Mouse (Mus musculus): ENCODE measurements around the gene Cpne9.
"Not testable (repeated sequence)": the region's sequence is repeated elsewhere in the genome, so short reads cannot be mapped to it uniquely, and the experiment has no call there.

The Cpne9 gene

DNA sequence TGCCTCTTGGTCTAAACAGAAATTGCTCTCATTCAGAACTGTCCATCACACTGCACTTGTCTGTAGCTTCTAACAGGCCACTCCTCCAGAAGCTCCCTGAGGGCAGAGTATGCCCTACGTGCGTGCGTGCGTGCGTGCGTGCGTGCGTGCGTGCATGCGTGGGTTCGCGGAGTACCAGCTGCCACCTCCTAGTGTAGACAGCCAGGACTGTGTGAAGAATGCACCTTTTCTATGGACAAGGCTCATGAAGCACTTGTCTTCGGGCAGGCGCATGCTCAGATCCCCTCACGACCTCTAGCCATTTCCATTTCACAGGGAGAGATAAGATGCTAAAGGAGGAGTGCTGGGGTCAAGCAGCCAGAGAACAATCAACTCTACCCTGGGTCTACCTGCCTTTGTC lies 7.2 kb downstream of the Cpne9 start:
- no peak for DNase-seq (ENCODE audit: inconsistent ontology term)

DNA sequence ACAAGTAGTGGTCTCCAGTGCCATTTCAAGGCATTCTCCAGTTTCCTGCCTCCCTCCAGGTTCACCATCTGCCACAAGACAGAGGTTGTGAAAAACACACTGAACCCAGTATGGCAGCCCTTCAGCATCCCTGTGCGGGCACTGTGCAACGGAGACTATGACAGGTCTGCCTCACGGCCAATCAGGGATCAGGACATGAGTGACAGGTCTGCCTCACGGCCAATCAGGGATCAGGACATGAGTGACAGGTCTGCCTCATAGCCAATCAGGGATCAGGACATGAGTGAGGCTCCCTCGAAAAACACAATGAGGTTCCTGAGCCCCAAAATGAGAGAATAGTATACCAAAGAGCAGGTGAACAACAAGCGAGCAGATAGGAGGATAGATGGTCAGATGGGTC lies 8.2 kb downstream of the Cpne9 start:
- no peak for DNase-seq (ENCODE audit: inconsistent ontology term)

DNA sequence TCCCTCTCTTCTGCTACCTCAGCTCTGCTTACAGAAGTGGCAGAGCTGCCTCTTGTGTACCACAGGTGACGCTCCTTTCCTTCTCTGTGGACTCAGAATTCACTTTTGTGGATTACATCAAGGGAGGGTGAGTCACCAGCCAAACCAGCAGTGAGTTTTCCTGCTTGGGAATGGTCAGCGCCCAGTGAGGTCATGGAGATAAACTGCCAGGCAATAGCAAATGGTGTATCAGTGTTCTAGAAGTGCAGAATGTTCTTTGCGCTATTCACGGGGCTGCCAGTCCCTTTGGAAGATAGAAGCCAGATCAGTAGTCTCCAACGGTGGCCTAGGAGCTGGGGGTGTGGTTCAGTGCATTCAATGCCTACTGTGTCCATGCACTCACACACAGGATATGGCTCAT lies 10.8 kb downstream of the Cpne9 start:
- no peak for DNase-seq (ENCODE audit: inconsistent ontology term)

DNA sequence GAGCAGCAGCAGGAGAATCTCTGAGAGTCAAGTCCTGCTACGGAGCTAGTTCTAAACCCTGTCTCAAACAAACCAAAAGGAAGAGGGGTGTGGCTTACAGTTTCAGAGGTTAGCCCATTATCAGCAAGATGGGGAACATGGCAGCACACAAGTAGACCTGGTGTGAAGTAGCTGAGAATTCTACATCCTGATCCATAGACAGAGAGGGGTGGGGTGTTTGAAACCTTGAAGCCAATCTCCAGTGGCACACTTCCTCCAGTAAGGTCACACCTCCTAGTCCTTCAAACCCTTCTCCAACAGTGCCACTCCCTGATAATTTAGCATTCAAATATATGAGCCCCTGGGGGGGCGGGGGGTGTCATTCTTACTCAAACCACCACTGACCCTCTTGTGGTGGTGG lies 13.9 kb downstream of the Cpne9 start:
- no peak for DNase-seq (ENCODE audit: inconsistent ontology term)

DNA sequence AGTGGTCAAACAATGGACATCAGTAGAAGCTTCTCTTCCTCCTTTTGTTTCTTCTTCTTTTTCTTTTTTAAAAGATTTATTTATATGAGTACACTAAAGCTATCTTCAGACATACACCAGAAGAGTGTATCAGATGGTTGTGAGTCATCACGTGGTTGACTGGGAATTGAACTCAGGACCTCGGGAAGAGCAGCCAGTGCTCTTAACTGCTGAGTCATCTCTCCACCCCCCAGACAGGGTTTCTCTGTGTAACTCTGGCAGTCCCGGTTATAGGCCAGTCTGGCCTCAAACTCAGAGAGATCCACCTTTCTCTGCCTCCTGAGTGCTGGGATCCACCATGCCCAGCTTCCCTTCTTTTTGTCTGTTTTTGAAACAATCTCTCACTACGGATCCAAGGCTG lies 14.5 kb downstream of the Cpne9 start:
- no peak for DNase-seq (ENCODE audit: inconsistent ontology term)

DNA sequence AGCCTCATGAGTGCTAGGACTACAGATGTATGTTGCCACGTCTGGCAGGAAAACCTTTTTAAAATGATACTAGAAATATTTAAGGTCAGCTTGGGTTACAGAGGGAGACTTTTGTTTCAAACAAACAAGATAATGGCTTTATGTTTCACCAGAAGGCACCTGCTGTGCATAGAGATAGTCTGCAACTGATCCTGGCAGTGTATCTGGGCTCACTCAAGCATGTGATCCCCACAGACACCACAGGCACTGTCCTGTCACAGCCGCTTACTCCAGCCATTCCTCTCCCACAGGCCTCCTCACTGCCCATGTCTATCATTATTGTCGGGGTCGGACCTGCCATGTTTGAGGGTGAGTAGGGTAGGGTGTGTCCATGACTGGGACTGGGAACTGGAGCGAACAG lies 19.2 kb downstream of the Cpne9 start:
- no peak for DNase-seq (ENCODE audit: inconsistent ontology term)

DNA sequence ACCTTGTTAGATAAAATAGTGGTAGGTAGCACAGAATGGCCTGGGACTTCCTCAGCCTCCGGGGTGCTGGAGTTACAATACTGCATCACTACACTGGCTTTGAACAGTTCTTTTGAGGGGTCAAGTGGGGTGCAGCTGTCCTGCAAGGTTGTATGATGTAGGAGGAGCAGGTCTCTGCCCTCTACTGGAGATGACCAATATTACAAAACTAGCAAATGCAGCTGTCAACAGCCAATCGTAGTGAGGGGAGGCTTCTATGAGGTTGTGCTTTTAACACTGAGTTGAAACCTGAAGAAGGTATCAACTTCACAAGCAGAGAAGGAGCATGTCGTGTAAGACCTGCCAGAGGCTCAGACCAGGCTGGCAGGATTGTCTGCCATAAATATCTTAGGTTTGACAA lies 20.2 kb downstream of the Cpne9 start:
- DNase-seq (ENCODE audit: inconsistent ontology term) = peak; percentile 24

DNA sequence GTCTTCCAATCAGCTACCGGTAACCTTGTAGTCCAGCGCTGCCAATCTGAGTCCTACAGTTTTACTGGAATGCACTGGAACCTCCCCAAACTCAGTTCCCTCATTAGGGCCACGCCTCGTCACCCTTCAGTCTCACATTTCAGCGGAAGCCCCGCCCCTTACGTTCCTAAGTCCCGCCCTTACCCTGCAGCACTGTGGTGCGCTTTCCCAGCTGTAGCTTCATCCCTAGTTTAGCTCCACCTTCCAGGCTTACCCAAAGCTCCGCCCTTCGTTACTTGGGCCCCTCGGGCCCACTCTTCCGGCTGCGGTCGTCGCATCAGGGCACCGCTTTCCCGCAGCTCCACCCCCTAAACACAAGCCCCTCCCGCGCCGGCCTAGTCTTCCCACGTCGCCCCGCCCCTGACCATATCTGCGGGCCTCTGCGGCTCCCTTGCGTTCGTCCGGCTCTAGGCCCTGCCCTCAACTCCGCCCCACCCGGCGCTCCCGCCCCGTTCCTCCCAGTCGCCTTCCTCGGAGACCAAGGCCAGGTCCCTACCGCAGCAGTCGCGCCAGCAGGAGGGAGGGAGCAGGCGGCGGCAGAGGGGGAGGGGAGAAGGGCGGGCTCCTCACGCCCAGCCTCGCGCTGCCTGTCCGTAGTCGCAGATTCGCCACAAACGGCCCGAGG lies 24.3 kb downstream of the Cpne9 start:
- peak; percentile 100 for DNase-seq (ENCODE audit: inconsistent ontology term)

DNA sequence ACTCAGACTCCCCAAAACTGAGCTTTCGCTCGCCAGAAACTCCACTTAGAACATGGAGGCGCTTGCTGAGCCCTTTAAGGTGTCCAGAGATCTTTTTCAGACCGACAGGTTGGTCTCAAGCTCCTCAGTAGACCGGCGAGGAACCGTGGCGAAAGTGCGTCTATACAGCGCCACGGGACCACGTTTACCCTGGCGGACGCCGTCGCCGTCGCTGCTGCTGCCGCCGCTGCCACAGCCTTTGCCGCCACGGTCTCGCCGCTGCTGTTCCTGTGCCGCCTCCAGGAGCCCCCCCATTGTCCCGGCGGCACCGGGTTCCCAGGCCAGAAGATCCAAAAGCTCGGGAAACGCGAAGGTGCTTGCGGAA lies 24.9 kb downstream of the Cpne9 start, which contains the start of gene Brpf1:
Brpf1 (plus strand) TSS at position 152 of the 364 bp plus-strand sequence.
- DNase-seq (ENCODE audit: inconsistent ontology term) = no peak

DNA sequence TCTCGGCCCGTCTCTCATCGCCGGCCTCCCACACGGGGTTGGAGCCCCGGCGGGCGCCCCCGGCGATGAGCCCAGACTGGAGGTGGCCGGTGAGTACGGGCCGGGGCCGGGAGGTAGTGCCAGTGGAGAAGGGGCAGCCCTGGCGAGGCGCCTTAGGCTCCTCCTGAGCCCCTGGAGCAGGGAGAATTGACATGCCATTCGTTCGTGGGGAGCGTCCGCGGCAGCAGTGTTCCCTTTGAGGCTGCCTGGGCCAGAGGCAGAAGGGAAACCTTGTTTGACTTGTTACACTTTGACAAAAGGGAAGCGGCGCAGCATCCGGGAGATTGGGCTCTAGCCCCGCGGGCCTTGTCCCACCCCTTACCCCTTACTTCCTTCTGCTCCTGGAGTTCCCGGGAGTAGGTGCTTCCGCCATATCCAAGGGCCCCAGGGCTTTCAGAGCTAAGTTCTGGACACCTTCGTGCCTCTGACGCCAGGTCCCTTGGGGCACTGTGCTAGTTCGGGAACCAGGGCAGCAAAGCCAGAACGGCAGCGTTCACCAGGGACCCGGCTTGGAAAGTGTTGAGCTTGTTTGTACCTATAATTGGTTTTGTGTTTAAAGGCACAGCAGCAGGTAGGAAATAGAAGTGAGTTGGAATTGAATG lies 25.5 kb downstream of the Cpne9 start:
- peak; percentile 63 for DNase-seq (ENCODE audit: inconsistent ontology term)

DNA sequence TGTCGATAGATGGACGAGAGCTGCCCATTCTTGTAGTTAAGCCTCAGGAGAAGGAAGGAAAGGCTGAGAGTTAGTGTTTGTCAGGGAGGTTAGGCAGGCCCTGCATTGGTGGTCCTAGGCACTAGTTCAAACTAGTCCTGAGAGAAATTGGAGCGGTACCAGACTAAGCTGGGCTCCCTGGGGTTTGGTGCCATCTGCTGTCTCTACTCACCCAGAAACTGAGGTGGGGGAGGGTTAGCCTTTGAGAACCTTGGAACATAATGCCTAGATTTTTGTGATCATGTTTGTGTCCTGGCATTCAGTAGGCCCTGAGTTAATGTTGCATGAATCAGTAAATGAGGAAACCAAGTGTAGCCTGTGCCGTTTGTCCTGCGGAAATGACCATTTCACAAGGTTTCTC lies 26.0 kb downstream of the Cpne9 start:
- DNase-seq (ENCODE audit: inconsistent ontology term) = peak; percentile 81

DNA sequence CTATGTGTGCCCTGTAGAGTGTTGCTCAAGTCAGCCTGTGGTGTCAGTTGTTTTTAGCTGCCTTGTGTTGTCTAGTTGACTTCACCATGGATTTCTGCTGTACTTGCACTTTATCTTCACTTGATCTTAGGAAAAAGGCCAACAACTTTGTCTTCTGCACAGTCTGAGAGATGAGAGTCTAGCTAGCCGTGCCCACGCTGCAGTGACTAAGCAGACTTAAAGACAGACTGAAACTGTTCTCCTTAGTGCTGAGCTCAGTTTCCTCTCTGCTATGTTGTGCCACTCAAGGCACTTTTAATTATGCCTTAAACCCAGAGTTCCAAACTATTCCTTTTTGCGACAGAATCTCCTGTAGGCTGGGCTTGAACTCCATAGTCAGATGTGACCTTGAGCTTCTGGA lies 33.9 kb downstream of the Cpne9 start:
- no peak for DNase-seq (ENCODE audit: inconsistent ontology term)

DNA sequence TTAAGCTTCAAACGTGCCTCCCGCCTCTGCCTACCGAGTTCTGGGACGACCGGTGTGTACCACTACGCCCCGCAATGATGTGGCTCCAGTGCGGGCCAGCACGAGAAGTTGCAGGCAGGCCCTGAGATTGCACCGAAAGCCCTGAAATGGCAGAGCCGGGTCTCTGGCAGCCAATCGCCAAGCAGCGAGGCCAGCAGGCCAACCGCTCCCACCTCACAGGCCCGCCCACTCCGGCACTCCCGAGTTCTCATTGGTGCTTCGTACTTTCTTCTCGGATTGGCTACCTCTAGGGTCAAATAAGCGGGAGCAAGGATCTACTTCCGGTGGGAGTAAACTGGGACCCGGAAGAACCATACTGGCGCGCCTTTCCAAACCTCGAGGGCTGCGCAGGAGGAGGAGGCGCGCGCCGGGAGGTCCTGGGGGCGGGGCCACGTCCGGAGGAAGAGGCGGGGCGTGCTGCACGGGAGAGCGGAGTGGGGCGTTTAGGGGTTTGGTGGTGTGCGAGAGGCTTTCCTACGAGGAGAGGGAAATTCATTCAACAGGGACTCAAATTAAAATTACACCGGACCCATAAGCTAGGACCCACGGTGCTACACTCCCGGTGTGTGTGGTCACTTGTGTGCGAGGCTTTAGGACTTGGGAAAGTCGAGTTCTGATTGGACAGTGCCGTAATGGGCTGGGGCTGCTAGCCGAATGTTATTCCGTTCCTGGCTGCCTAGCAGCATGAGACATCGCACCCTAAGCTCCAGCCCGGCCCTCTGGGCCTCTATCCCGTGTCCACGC lies 44.6 kb downstream of the Cpne9 start, which contains the start of gene Ogg1:
Ogg1 (plus strand) TSS at position 440 of the 783 bp plus-strand sequence.
- DNase-seq (ENCODE audit: inconsistent ontology term) = peak; percentile 99

DNA sequence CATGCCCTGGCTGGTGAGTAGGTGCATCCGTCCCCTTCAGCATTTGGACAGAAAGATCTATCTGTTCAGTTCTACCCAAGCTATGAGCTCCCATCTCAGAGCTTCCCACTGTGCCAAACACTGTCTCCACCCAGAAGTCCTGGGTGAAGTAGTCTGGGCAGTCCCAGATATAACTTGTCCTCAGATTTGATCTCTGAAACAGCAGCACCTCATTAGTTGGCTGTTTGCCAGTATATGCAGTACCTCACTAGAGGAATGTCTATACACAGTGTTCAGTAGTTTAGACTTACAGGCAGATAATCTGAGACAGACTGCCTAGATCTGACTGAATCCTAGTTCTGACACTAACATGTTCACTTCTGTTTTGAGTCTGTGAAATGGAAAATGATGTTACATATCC lies 47.3 kb downstream of the Cpne9 start:
- no peak for DNase-seq (ENCODE audit: inconsistent ontology term)

DNA sequence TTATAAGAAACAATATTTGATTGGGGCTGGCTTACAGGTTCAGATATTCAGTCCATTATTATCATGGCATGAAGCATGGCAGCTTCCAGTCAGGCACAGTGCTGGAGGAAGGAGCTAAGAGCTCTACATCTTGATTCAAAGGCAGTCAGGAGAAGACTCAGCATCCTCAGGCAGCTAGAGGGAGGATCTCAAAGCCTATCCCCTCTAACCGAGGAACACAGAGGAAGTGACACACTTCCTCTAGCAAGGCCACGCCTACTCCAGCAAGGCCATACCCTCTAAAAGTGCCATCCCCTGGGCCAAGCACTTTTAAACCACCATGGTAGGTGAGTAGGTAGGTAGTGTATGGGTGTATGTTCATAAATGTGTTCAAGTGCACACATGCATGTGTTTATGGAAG lies 48.4 kb downstream of the Cpne9 start:
- DNase-seq (ENCODE audit: inconsistent ontology term) = no peak

DNA sequence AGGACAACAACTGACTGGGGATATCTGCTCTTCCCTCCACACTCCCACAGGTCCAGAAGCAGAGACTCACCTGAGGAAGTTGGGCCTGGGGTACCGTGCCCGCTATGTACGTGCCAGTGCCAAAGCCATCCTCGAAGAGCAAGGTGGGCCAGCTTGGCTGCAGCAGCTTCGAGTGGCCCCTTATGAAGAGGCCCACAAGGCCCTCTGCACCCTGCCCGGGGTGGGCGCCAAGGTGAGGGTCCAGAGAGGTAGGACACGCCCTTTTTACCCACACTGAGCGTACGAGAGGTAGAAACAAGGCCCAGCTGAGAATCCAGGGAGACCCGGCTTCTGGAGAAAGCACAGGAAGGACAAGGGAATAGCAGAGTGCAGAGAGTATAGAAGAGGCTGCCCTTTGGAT lies 49.6 kb downstream of the Cpne9 start:
- no peak for DNase-seq (ENCODE audit: inconsistent ontology term)

DNA sequence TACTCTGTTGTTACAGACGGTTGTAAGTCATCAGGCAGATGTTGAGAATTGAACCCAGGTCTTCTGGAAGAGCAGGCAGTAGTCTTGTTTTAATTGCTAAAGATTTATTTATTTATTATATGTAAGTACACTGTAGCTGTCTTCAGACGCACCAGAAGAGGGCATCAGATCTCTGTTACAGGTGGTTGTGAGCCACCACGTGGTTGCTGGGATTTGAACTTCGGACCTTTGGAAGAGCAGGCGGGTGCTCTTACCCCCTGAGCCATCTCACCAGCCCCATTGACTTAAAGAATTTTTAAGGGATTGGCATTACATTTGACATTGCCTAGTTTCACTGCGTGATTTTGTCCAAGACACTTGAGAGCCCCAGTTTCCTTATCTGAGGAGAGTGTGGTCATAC lies 50.6 kb downstream of the Cpne9 start:
- not testable (repeated sequence) for DNase-seq (ENCODE audit: inconsistent ontology term)

DNA sequence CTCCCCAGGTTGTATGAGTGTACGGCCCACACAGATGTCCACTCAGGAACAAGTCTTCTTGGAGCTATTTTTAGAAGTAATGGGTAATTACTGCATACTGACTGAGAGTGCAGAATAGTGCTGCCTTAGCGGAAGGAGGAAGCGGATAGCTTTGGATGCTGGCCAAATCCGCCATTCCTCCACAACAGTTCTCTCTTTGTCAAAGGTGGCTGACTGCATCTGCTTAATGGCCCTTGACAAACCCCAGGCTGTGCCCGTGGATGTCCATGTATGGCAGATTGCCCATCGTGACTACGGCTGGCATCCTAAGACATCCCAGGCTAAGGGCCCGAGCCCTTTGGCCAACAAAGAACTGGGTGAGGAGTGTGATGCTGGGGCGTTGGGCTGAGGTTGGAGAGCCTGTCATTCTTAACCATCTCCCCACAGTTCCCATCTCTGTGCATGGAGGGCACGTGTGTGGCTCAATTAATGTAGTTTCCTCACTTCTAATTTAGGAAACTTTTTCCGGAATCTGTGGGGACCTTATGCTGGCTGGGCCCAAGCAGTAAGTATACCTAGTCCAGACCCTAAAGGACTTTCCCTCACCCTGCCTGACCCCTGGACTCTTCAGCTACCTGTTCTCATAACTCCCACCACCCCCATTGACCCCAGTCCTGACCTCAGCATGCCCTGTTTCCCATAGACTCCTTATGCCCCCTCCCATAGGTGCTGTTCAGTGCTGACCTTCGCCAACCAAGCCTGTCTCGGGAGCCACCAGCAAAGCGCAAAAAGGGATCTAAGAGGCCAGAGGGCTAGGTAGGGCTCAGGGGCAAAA lies 51.2 kb downstream of the Cpne9 start:
- DNase-seq (ENCODE audit: inconsistent ontology term) = peak; percentile 92

DNA sequence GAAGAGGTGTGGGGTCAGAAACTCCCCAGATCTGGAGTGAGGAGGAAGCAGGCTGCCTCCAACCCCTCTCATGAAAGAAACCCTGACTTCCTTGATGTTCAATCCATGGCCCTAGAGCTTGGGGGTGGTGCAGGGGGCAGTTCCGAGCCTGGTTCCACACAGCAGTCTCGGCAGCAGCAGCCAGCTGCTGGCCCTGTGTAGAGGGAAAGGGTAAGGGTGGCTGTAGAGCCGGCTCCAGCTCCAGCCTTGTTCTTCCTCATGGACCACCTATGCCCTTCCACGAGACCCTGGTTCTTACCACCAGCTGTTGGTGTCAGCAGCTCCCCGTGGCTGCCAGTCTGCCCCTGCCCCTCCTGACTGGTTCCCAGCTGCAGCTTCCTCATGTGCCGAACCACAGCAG lies 52.1 kb downstream of the Cpne9 start:
- no peak for DNase-seq (ENCODE audit: inconsistent ontology term)

DNA sequence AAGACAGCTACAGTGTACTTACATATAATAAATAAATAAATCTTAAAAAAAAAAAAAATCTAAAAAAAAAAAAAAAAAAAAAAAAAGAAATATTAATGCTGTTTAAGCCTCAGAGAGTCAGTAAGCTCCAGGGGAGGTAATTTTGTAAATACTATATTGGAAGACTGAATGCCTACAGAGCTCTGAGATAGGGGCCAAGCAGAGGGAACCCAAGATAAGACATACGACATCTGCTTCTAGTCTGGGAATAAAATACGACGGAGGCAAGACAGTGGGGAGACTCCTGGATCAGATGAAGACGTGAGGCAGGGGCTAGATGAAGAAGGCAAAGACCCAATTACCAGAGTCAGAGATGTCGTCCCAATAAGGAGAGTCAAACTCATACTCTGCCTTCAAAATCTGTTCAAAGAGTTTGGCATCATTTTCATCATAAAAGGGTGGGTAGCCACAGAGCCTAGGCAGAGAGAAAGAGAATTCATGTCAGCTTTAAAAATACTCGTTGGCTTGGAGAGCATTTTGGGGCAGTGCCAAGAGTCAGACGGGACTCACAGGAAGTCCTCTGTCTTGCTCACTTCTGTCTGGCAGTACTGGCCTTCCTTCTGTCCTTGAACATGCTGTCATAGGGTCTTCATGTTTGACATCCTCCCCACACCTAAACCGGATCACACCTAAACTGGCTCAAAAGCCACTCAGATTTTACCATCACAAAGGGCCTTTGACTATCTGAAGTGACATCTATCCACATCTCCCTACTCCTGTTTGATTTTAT lies 54.9 kb downstream of the Cpne9 start:
- no peak for DNase-seq (ENCODE audit: inconsistent ontology term)

DNA sequence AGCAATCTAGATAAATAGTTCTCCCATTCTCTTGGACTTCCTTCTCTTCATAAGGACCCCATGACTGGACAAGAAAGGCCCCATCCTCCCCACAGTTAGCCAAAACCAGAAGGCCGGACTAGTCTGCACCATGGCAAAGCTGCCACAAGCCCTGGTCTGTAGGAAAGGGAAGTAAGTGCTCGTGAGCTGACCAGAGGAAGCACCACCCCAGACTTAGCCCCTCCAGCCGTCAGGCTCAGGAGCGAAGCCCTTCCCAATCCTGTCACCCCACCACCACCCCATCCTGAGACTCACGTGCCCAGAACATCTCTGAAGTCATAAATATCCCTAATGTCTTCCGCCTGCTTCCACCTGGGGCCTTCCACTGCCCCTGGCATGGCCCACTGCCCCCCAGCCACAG lies 59.5 kb downstream of the Cpne9 start:
- DNase-seq (ENCODE audit: inconsistent ontology term) = no peak

All from Muller cell, postnatal 12 days (primary cell).